Mouse (Mus musculus) heart, embryonic 14.5 days (tissue): ENCODE measurements around the gene Sox5. TPM values are rescaled to one million over a fixed set of nuclear protein-coding genes. Genes with fewer than 3 reads are reported as not detected.

Experiments
- ATAC-seq: fragments of 200-750 bp; cut with Nextera tagmentation; 2 replicates; pipeline ENCODE4 v1.8.0; 2017; ENCODE audit warnings: low read depth, moderate TSS enrichment; ENCODE audit not compliant: insufficient number of reproducible peaks, insufficient read depth, low FRiP score
- H3K27ac ChIP-seq, 2 experiments: fragments of 200-500 bp in 1 of 2; fragments of 300-500 bp in 1 of 2; sonication (generic) in 1 of 2; replicated peaks in 1 of 2; 2 replicates each; pipeline ENCODE4 v1.5.1; 2012 to 2014; ENCODE audit warnings: low read depth in 2 of 2, low read length in 2 of 2, control low read depth in 1 of 2, mild to moderate bottlenecking in 1 of 2, mixed read lengths in 1 of 2; ENCODE audit not compliant: control insufficient read depth in 1 of 2, insufficient read depth in 1 of 2
- H3K27me3 ChIP-seq: fragments of 300-500 bp; sonication (generic); 2 replicates; pipeline ENCODE4 v1.6.1; 2014; ENCODE audit warnings: mild to moderate bottlenecking, low read length, control low read depth; ENCODE audit not compliant: control insufficient read depth, insufficient read depth
- H3K36me3 ChIP-seq: fragments of 300-500 bp; sonication (generic); 2 replicates; pipeline ENCODE4 v1.6.1; 2014; ENCODE audit warnings: mild to moderate bottlenecking, control low read depth, low read length, mixed read lengths; ENCODE audit not compliant: control insufficient read depth, insufficient read depth
- H3K4me1 ChIP-seq, 2 experiments: fragments of 200-500 bp in 1 of 2; fragments of 300-500 bp in 1 of 2; sonication (generic) in 1 of 2; 2 replicates each; pipeline ENCODE4 v1.6.1; 2012 to 2014; ENCODE audit warnings: low read length in 2 of 2, control low read depth in 1 of 2, mixed read lengths in 1 of 2; ENCODE audit not compliant: control insufficient read depth in 2 of 2, insufficient read depth in 2 of 2
- H3K4me2 ChIP-seq: fragments of 300-500 bp; sonication (generic); 2 replicates; pipeline ENCODE4 v1.6.1; 2014; ENCODE audit warnings: mild to moderate bottlenecking, low read length
- H3K4me3 ChIP-seq, 2 experiments: fragments of 200-500 bp in 1 of 2; fragments of 300-500 bp in 1 of 2; sonication (generic) in 1 of 2; 2 replicates each; pipeline ENCODE4 v1.5.1; 2012 to 2014; ENCODE audit warnings: low read length in 2 of 2, mild to moderate bottlenecking in 2 of 2, control low read depth in 1 of 2, low read depth in 1 of 2, moderate library complexity in 1 of 2; ENCODE audit not compliant: control insufficient read depth in 1 of 2, insufficient read depth in 1 of 2
- H3K9ac ChIP-seq: fragments of 300-500 bp; sonication (generic); 2 replicates; pipeline ENCODE4 v1.6.1; 2014; ENCODE audit warnings: mild to moderate bottlenecking, low read length
- H3K9me3 ChIP-seq: fragments of 300-500 bp; sonication (generic); 2 replicates; pipeline ENCODE4 v1.6.1; 2016; ENCODE audit warnings: low read length, control low read depth; ENCODE audit not compliant: control insufficient read depth
- WGBS: fragments of 180-500 bp; shearing (Covaris S2); extraction: QIAGEN DNeasy Blood & Tissue Kit; methylation state at CpG from one replicate; pipeline ENCODE4 v1.1.7; 2014; 5-methylcytosine and 5-hydroxymethylcytosine counted together
- polyA plus RNA-seq: library from polyadenylated mRNA; unstranded; fragments of >200 nt; fragmentation: Nextera tagmentation; extraction: Ambion mirVana; gene quantifications from 2 replicates; pipeline ENCODE4 v1.2.1, GENCODE M21; 2014

The Sox5 gene
- polyA plus RNA-seq, 1 experiment from 2014 or later, result 10.6 TPM

GRCm38 (mm10) chr6:144082297-144082696 lies 699.5 kb downstream of the Sox5 start:
- no peak overlapping the region for H3K9ac ChIP-seq
- WGBS, result 90% methylated on average over 9 of the region's 9 CpGs

GRCm38 (mm10) chr6:144077826-144078225 lies 704.0 kb downstream of the Sox5 start:
- no peak overlapping the region for H3K9ac ChIP-seq
- H3K27me3 ChIP-seq, result no peaks in the 10 kb centered on the region
- no peak overlapping the region for H3K4me3 ChIP-seq
- ATAC-seq, result no peak
- no peaks in the 10 kb centered on the region for H3K36me3 ChIP-seq
- no peak overlapping the region for H3K27ac ChIP-seq
- peaks cover 2 to 5% of the 10 kb centered on the region in 2 experiments; a peak in 3 of 4 replicates for H3K4me1 ChIP-seq
- 81% methylated on average over 7 of the region's 7 CpGs for WGBS
- no peak overlapping the region for H3K4me2 ChIP-seq
- no peaks in the 10 kb centered on the region for H3K9me3 ChIP-seq

More at GRCm38 (mm10) chr6:144082297-144082696, 699.5 kb downstream of the Sox5 start:
- no peak overlapping the region for H3K4me3 ChIP-seq
- no peak for ATAC-seq
- H3K36me3 ChIP-seq, result no peaks in the 10 kb centered on the region
- H3K4me1 ChIP-seq, result no peaks in the 10 kb centered on the region
- H3K4me2 ChIP-seq, result no peak overlapping the region
- H3K27ac ChIP-seq, result no peak overlapping the region
- no peaks in the 10 kb centered on the region for H3K9me3 ChIP-seq
- no peaks in the 10 kb centered on the region for H3K27me3 ChIP-seq

GRCm38 (mm10) chr6:144076376-144076775 lies 705.4 kb downstream of the Sox5 start:
- Histone ChIP-seq H3K4me3 (no peak overlapping the region), H3K4me2 (no peak overlapping the region), H3K27ac (no peak overlapping the region), H3K4me1 (peaks cover 2 to 5% of the 10 kb centered on the region in 2 experiments; a peak in 3 of 4 replicates), H3K9me3 (no peaks in the 10 kb centered on the region), H3K9ac (no peak overlapping the region), H3K27me3 (no peaks in the 10 kb centered on the region), H3K36me3 (no peaks in the 10 kb centered on the region)
- WGBS, result 91% methylated on average over 4 of the region's 4 CpGs
- no peak for ATAC-seq

- Histone ChIP-seq H3K36me3 (no peaks in the 10 kb centered on the region), H3K27me3 (no peaks in the 10 kb centered on the region), H3K9ac (no peak overlapping the region), H3K27ac (no peak overlapping the region), H3K9me3 (no peaks in the 10 kb centered on the region), H3K4me1 (peaks cover 2 to 5% of the 10 kb centered on the region in 2 experiments; a peak in 3 of 4 replicates), H3K4me2 (no peak overlapping the region), H3K4me3 (no peak overlapping the region)
- no peak for ATAC-seq
- WGBS, result 76% methylated on average over 12 of the region's 12 CpGs
Measured at GRCm38 (mm10) chr6:144075327-144075941, 706.3 kb downstream of the Sox5 start.

- Histone ChIP-seq H3K36me3 (no peaks in the 10 kb centered on the region), H3K9ac (no peak overlapping the region), H3K27ac (peak overlapping the region; percentile 8 to 41; a peak in 2 of 4 replicates), H3K4me1 (peaks cover 2 to 5% of the 10 kb centered on the region in 2 experiments; a peak in 3 of 4 replicates), H3K9me3 (no peaks in the 10 kb centered on the region), H3K27me3 (no peaks in the 10 kb centered on the region), H3K4me2 (peak overlapping the region; percentile 11; the same call in 1 of the 2 replicates), H3K4me3 (no peak overlapping the region)
- peak; percentile 76; the same call in 1 of the 2 replicates for ATAC-seq
- WGBS, result 45% methylated on average over 9 of the region's 9 CpGs
Measured at GRCm38 (mm10) chr6:144074826-144075225, 707.0 kb downstream of the Sox5 start.

- Histone ChIP-seq H3K9ac (no peak overlapping the region), H3K4me1 (peaks cover 0 to 5% of the 10 kb centered on the region in 2 experiments; a peak in 2 of 4 replicates), H3K27ac (no peak overlapping the region), H3K27me3 (no peaks in the 10 kb centered on the region), H3K4me3 (no peak overlapping the region), H3K36me3 (no peaks in the 10 kb centered on the region), H3K9me3 (no peaks in the 10 kb centered on the region), H3K4me2 (no peak overlapping the region)
- WGBS, result 82% methylated on average over 5 of the region's 5 CpGs
- no peak for ATAC-seq
Measured at GRCm38 (mm10) chr6:144070461-144070860, 711.3 kb downstream of the Sox5 start.

- no peak overlapping the region for H3K4me3 ChIP-seq
- no peaks in the 10 kb centered on the region for H3K36me3 ChIP-seq
- no peak overlapping the region for H3K4me2 ChIP-seq
- WGBS, result 82% methylated on average over 7 of the region's 7 CpGs
- no peaks in the 10 kb centered on the region for H3K27me3 ChIP-seq
- H3K9me3 ChIP-seq, result no peaks in the 10 kb centered on the region
- no peak overlapping the region for H3K27ac ChIP-seq
- no peaks in the 10 kb centered on the region for H3K4me1 ChIP-seq
- H3K9ac ChIP-seq, result no peak overlapping the region
- no peak for ATAC-seq
Measured at GRCm38 (mm10) chr6:144067491-144067890, 714.3 kb downstream of the Sox5 start.

GRCm38 (mm10) chr6:144062428-144062827 lies 719.3 kb downstream of the Sox5 start:
- H3K4me3 ChIP-seq, result no peak overlapping the region
- no peak overlapping the region for H3K4me2 ChIP-seq
- H3K27me3 ChIP-seq, result no peaks in the 10 kb centered on the region
- no peaks in the 10 kb centered on the region for H3K36me3 ChIP-seq
- H3K27ac ChIP-seq, result no peak overlapping the region
- 85% methylated on average over 8 of the region's 8 CpGs for WGBS
- H3K4me1 ChIP-seq, result peaks cover 0 to under 1% of the 10 kb centered on the region in 2 experiments; a peak in 2 of 4 replicates
- no peaks in the 10 kb centered on the region for H3K9me3 ChIP-seq
- ATAC-seq, result no peak
- H3K9ac ChIP-seq, result no peak overlapping the region
